Mouse (Mus musculus) right cerebral cortex, adult 18-20 months (tissue): ENCODE measurements around the gene Fbxw5.
"Not testable (repeated sequence)": the region's sequence is repeated elsewhere in the genome, so short reads cannot be mapped to it uniquely, and the experiment has no call there.

ENCODE experiments used
- DNase-seq: peaks from one replicate; pipeline ENCODE4 v3.0.0; 2022; ENCODE audit warnings: mixed read lengths

Gene Fbxw5

GRCm38 (mm10) chr2:25533707-25534106 is 33.2 kb downstream of the Fbxw5 start:
- no peak for DNase-seq

- DNase-seq: peak; percentile 29
Observed at GRCm38 (mm10) chr2:25534178-25534865, 33.8 kb downstream of the Fbxw5 start.

- DNase-seq: no peak
Observed at GRCm38 (mm10) chr2:25534866-25535182, 34.3 kb downstream of the Fbxw5 start.

- no peak for DNase-seq
Observed at GRCm38 (mm10) chr2:25536531-25536930, 36.0 kb downstream of the Fbxw5 start.

GRCm38 (mm10) chr2:25540541-25540948 is 40.0 kb downstream of the Fbxw5 start:
- DNase-seq: no peak

DNA sequence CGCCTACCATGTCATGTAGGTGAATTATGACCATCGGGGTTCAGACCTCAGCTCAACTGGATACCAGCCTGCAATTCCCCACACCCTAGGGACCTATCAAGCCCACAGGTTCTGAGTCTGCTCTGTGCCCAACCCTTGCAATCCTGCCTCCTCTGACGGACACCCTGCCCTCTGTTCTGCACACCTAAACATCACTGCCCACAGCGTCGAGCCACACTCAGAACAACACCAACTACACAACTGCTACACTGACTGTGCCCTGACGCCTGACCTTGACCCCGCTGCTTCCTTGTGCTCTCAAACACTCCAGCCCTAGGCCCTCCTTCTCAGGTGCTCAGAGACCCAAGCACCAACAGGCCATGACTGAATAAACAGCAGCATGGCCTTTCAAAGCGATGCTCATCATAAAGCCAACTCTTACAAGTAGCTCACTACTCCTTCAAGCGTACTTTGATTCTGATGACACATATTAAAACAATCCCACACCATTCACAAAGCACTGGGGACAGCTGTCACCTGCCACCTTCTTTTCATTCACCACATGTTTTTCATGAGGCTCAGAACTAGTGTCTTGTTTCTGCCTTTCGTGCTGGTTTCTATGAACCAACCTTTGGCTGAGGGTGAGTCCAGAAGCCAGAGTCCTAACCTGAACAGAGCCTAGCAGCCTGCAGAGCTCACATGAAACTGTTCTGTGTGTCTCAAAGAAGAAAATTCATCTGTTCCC is 41.3 kb downstream of the Fbxw5 start:
- DNase-seq: no peak

- DNase-seq: no peak
Observed at GRCm38 (mm10) chr2:25545996-25546810, 45.7 kb downstream of the Fbxw5 start.

GRCm38 (mm10) chr2:25546811-25547491 is 46.4 kb downstream of the Fbxw5 start, which contains the start of gene Traf2:
Traf2 (minus strand) TSS chr2:25546940.
- peak; percentile 100 for DNase-seq

DNA sequence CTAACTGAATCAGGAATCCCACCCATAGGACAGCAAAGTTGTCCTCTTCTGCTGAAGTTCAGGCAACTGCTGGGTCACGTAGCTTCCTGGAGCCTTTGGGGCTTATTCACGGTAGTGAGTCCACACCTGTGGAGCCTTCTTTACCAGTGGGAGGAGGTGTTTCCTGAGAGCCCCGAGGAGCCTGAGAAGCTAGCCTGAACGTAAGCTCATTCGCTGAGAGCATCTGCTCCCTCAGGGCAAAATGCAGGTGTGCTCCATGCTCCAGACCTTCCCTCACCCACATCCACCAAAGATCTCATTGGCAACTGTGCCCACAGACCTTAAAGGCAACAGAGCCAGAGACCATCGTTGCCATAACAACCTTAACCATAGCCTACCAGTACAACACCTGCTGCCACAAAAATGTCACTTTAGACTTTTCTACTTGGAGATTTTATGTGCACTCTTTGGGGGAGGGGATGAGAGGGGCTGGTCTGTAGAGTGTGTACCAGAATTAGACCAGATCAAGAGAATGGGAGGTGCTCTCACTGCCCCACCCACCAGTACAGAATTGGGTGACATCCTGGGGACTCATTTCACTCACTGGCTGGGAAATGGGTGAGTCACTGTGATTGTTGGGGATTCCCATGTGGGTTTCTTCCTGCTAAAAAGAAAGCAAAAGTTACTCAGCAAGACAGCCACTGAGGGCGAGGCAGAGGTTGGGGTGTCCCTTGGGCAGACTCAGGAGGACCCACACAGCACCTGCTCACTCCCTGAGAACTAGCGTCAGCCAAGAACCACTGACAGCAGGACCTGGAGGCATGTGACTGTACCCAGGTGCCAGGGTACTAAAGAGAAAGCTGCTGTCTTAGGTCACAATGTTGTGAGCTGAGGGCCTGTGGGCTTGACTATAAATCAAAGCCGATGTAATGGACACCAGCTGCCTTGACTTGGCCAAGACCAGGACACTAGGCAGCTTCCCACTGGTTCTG is 48.8 kb downstream of the Fbxw5 start:
- no peak for DNase-seq

GRCm38 (mm10) chr2:25551186-25551585 is 50.6 kb downstream of the Fbxw5 start:
- no peak for DNase-seq

DNA sequence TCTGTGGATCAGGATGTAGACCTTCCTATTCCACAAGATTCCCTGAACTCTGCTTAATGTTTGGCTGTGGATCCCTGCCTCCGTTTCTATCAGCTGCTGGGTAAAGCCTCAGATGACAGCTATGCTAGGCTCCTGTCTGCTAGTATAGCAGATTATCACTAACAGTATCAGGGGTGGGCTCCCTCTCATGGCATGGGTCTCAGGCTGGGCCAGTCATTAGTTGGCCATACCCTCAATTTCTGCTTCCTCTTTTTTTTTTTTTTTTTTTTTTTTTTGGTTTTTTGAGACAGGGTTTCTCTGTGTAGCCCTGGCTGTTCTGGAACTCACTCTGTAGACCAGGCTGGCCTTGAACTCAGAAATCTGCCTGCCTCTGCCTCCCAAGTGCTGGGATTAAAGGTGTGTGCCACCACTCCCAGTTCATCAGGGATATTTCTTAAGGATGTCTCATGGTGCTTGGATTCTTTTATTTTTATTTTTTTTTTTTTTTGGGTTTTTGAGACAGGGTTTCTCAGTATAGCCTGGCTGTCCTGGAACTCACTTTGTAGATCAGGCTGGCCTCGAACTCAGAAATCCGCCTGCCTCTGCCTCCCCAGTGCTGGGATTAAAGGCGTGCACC is 52.7 kb downstream of the Fbxw5 start:
- DNase-seq: not testable (repeated sequence)
